Mouse (Mus musculus): ENCODE data around the gene Cry1.

DNA sequence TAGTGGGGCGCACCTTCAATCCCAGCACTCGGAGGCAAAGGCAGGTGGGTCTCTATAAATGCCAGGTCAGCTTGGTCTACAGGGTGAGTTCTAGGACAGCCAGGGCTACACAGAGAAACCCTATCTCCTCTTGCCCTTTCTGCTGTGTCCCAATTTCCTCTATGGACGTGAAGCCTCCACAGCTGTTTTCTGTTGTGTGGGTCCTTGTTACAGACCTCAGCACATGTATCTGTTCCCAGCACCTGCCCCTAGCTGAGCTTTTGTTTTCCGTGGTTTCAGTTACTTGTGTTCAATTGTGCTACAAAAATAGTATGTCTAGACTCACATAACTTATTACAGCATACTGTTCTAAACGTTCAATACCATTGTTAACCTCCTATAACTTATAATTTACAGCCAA, 35.6 kb downstream of the Cry1 start:
- TF ChIP-seq CTCF (IDR thresholded peaks at IDR 0.05; ENCODE audit: control insufficient read depth, insufficient read depth, low read length) (no peak), POLR2A (IDR thresholded peaks at IDR 0.05; ENCODE audit: borderline replicate concordance, control insufficient read depth, low read depth, low read length) (no peak)

All from bone marrow, adult 2 months (tissue).